Mouse (Mus musculus) testis, adult 2 months (tissue): ENCODE data around the gene Slc3a2.

Source experiments
- CTCF ChIP-seq: fragments of 200-500 bp; IDR thresholded peaks from 2 replicates; pipeline ENCODE4 v1.5.1; 2012; ENCODE audit warnings: low read depth, mild to moderate bottlenecking, inconsistent platforms, low read length, moderate library complexity; ENCODE audit not compliant: control insufficient read depth, insufficient read depth, insufficient replicate concordance
- POLR2A ChIP-seq: fragments of 200-500 bp; IDR thresholded peaks from 2 replicates; pipeline ENCODE4 v1.6.1; 2012; ENCODE audit warnings: low read depth, mild to moderate bottlenecking, inconsistent platforms, low read length, moderate library complexity; ENCODE audit not compliant: control insufficient read depth

GRCm38 (mm10) chr19:8682996-8683395 lies 40.2 kb downstream of the Slc3a2 start:
- TF ChIP-seq POLR2A, result no peak
- no peak for TF ChIP-seq CTCF
